Mouse (Mus musculus): ENCODE data around the gene Gm20852. TPM values are rescaled to one million over a fixed set of nuclear protein-coding genes. Genes with fewer than 3 reads are reported as not detected.
"Not testable (repeated sequence)": the region's sequence is repeated elsewhere in the genome, so short reads cannot be mapped to it uniquely, and the experiment has no call there.

Gm20852 gene
- polyA plus RNA-seq (2015; fragmentation: Nextera tagmentation; extraction: Ambion mirVana) = not detected in 2 replicates

- H3K36me3 ChIP-seq; H3K4me1 ChIP-seq (replicated peaks); H3K27ac ChIP-seq; H3K9ac ChIP-seq; ATAC-seq; H3K4me2 ChIP-seq (replicated peaks); H3K27me3 ChIP-seq (replicated peaks); H3K4me3 ChIP-seq (replicated peaks); H3K9me3 ChIP-seq: not testable (repeated sequence)
- no CpG with 5 or more reads among the region's 4 CpGs for WGBS
These were observed at the start of gene Gm20852 for GRCm38 (mm10) chrY:66742023-66742422. Gene Gm20852, minus strand, starts transcription at chrY:66742123.

Measured in intestine, embryonic 15.5 days (tissue).